ENCODE assay signal across 14 mouse cellular contexts in the genomic region with DNA sequence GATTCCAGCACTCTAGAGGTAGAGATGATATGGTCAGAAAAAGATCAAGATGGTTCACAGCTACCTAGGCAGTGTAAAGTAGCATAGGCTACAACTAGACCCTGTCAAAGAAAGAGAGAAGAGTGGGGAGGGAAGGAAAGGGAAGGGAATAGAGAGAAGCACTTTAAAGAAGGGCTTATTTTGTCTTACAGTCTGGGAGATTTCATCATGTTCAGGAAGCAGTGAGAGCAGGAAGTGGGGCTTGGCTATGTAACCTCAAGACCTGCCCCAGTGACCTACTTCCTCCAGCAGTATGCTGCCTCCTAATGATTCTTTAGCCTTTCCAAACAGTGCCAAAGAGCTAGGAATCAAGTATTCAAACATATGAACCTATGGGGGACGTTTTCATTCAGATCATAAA. TPM values are rescaled to one million over a fixed set of nuclear protein-coding genes. Genes with fewer than 3 reads are reported as not detected.
DNase-seq lines count a peak whose midpoint lies in the region; ATAC-seq and TF ChIP-seq lines count a peak whose summit lies in the region.
"Had no signal": no experiment of that assay in that cellular context is flagged by ENCODE, and none has a peak within 500 bp of the region (broad histone marks: within the 10 kb centered on the region; RNA-seq: fewer than 3 reads in every experiment).

No protein-coding gene starts in this region.

- intact Hi-C loops in heart, postnatal 36 days (cut with DNase I): no loop called here

- TF ChIP-seq CTCF in heart, postnatal 0 days (IDR thresholded peaks at IDR 0.05; ENCODE audit: low read depth): no peak
- TF ChIP-seq CTCF in stomach, postnatal 0 days (IDR thresholded peaks at IDR 0.05; ENCODE audit: low read depth): no peak

- no peak for TF ChIP-seq EP300 in heart, postnatal 0 days (IDR thresholded peaks at IDR 0.05; ENCODE audit: low read depth)
- no peak for TF ChIP-seq EP300 in stomach, postnatal 0 days (optimal IDR thresholded peaks at IDR 0.05)

- no peaks in the 10 kb centered on the region for H3K36me3 ChIP-seq in heart, postnatal 0 days (replicated peaks; ENCODE audit: control insufficient read depth, insufficient read depth, low read length)
- H3K36me3 ChIP-seq in stomach, postnatal 0 days (ENCODE audit: control insufficient read depth, insufficient read depth, low read length): no peaks in the 10 kb centered on the region
- H3K36me3 ChIP-seq: intestine, embryonic 15.5 days had no signal

- DNase-seq in heart, postnatal 0 days (ENCODE audit: low spot score): peak; percentile 22
- DNase-seq in heart, postnatal 36 days: no peak
- peak; percentile 28 to 35 for DNase-seq in B cell, adult 2 months
- DNase-seq in induced T-regulatory cell, adult 2 months (ENCODE audit: low read depth): peak; percentile 75
- no peak for DNase-seq in stomach, postnatal 0 days (ENCODE audit: low spot score)
- DNase-seq in testis, postnatal 10 days (ENCODE audit: low spot score): no peak
- DNase-seq in testis, postnatal 14 days (ENCODE audit: low spot score): no peak
- DNase-seq in cerebellum, adult 8-10 months: no peak
- DNase-seq: adrenal gland, postnatal 10 days had no signal

- H3K9me3 ChIP-seq in heart, postnatal 0 days (replicated peaks; ENCODE audit: control insufficient read depth, low read length): no peaks in the 10 kb centered on the region
- H3K9me3 ChIP-seq in stomach, postnatal 0 days (ENCODE audit: control insufficient read depth, low read length): no peaks in the 10 kb centered on the region
- H3K9me3 ChIP-seq: heart, embryonic 15.5 days; intestine, embryonic 15.5 days; midbrain, embryonic 12.5 days had no signal

- peak overlapping the region; percentile 30; the same call in 1 of the 2 replicates for H3K27ac ChIP-seq in heart, postnatal 0 days (ENCODE audit: low read depth)
- no peak overlapping the region for H3K27ac ChIP-seq in stomach, postnatal 0 days (replicated peaks)
- H3K27ac ChIP-seq: heart, embryonic 15.5 days; intestine, embryonic 15.5 days; liver, embryonic 14.5 days; midbrain, embryonic 12.5 days had no signal

- ATAC-seq in heart, postnatal 0 days (ENCODE audit: insufficient read depth, low read depth): no peak
- peak; percentile 59; the same call in 1 of the 2 replicates for ATAC-seq in stomach, postnatal 0 days (ENCODE audit: low FRiP score, low TSS enrichment)
- ATAC-seq: intestine, embryonic 15.5 days; Patski had no signal

- H3K4me3 ChIP-seq in heart, postnatal 0 days (ENCODE audit: low read depth, low read length): no peak overlapping the region
- H3K4me3 ChIP-seq in stomach, postnatal 0 days (ENCODE audit: low read depth, low read length): no peak overlapping the region
- H3K4me3 ChIP-seq: heart, embryonic 15.5 days; intestine, embryonic 15.5 days; midbrain, embryonic 12.5 days had no signal

- H3K4me2 ChIP-seq in heart, postnatal 0 days (ENCODE audit: low read depth, low read length): no peak overlapping the region
- no peak overlapping the region for H3K4me2 ChIP-seq in stomach, postnatal 0 days (replicated peaks; ENCODE audit: low read depth)
- H3K4me2 ChIP-seq: heart, embryonic 15.5 days; intestine, embryonic 15.5 days; midbrain, embryonic 12.5 days had no signal

- WGBS in heart, postnatal 0 days: 71% methylated on average over 1 of the region's 1 CpGs
- WGBS in stomach, postnatal 0 days: 60% methylated on average over 1 of the region's 1 CpGs

- H3K27me3 ChIP-seq in heart, postnatal 0 days (ENCODE audit: control insufficient read depth, insufficient read depth, low read length): no peaks in the 10 kb centered on the region
- H3K27me3 ChIP-seq in stomach, postnatal 0 days (ENCODE audit: control insufficient read depth, insufficient read depth, low read length): no peaks in the 10 kb centered on the region
- H3K27me3 ChIP-seq: heart, embryonic 15.5 days; intestine, embryonic 15.5 days; midbrain, embryonic 12.5 days; Patski had no signal

- peaks cover 24% of the 10 kb centered on the region for H3K4me1 ChIP-seq in heart, postnatal 0 days (ENCODE audit: control insufficient read depth, insufficient read depth)
- H3K4me1 ChIP-seq in stomach, postnatal 0 days (replicated peaks; ENCODE audit: control insufficient read depth, insufficient read depth): no peaks in the 10 kb centered on the region

- no peak overlapping the region for H3K9ac ChIP-seq in heart, postnatal 0 days (replicated peaks; ENCODE audit: low read depth, low read length)
- H3K9ac ChIP-seq in stomach, postnatal 0 days (ENCODE audit: low read length): no peak overlapping the region
- H3K9ac ChIP-seq: heart, embryonic 15.5 days; intestine, embryonic 15.5 days; liver, embryonic 14.5 days; midbrain, embryonic 12.5 days had no signal

RNA-seq across cellular contexts. Expression of a gene that starts 14.2 kb away (rescaled TPM):
- 54.1 and 80.4 TPM in 2 replicates for total RNA-seq in heart, postnatal 0 days (2014; rRNA removed; ENCODE audit: low replicate concordance)
- 26.1 and 28.9 TPM in 2 replicates for polyA plus RNA-seq in heart, postnatal 0 days (2015; fragmentation: Nextera tagmentation; extraction: Ambion mirVana)
- total RNA-seq in heart, postnatal 36 days (2021): 10 to 100 TPM; 66.0 to 69.9 TPM
- 30.2 and 31.2 TPM in 2 replicates for polyA plus RNA-seq in stomach, postnatal 0 days (2015; fragmentation: Nextera tagmentation; extraction: Ambion mirVana)

Comparison
In these comparisons a context has a peak if more than half of its experiments do, and no peak if none do; other contexts are left out.
1. DNase-seq: peak in heart, postnatal 0 days (single experiment), B cell, adult 2 months (2 of 2) and induced T-regulatory cell, adult 2 months (single experiment); none in heart, postnatal 36 days (0 of 2), stomach, postnatal 0 days (single experiment), testis, postnatal 10 days (single experiment), testis, postnatal 14 days (single experiment) and cerebellum, adult 8-10 months (single experiment).